ENCODE assay signal across 8 mouse cellular contexts in the genomic region with DNA sequence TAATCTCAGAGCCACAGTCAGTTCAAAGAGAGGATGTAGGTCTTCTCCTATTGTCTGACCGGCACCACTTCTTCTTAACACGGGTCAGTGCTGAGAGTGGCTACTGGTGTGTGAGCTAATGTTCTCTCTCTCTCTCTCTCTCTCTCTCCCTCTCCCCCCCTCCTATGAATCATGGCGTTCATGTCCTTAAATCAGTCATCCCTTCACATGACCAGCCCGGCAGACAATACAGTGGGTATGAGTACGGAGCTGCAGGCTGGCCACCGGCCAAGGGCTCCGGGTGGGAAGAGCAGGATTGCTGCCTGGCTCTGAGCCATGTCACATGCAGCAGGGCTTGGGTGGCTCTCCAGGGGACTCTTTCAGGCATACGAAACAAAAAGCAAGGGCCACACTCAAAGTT. TPM values are rescaled to one million over a fixed set of nuclear protein-coding genes. Genes with fewer than 3 reads are reported as not detected.
DNase-seq lines count a peak whose midpoint lies in the region; ATAC-seq lines count a peak whose summit lies in the region.

No protein-coding gene starts in this region.

- H3K9me3 ChIP-seq in hindbrain, embryonic 11.5 days (ENCODE audit: control insufficient read depth, low read length), result no peaks in the 10 kb centered on the region
- no peaks in the 10 kb centered on the region for H3K9me3 ChIP-seq in hindbrain, embryonic 10.5 days
- H3K9me3 ChIP-seq in forebrain, embryonic 15.5 days, result no peaks in the 10 kb centered on the region
- H3K9me3 ChIP-seq in intestine, embryonic 16.5 days (ENCODE audit: control insufficient read depth, low read length), result no peaks in the 10 kb centered on the region

- H3K4me2 ChIP-seq in hindbrain, embryonic 11.5 days (replicated peaks; ENCODE audit: low read depth, low read length), result no peak overlapping the region
- no peak overlapping the region for H3K4me2 ChIP-seq in forebrain, embryonic 15.5 days (replicated peaks)
- no peak overlapping the region for H3K4me2 ChIP-seq in intestine, embryonic 16.5 days (ENCODE audit: low read depth, low read length)

- no peak overlapping the region for H3K27ac ChIP-seq in hindbrain, embryonic 11.5 days (ENCODE audit: low read depth, low read length)
- H3K27ac ChIP-seq in hindbrain, embryonic 10.5 days, result no peak overlapping the region
- H3K27ac ChIP-seq in forebrain, embryonic 15.5 days (replicated peaks), result peak overlapping the region; percentile 87
- H3K27ac ChIP-seq in intestine, embryonic 16.5 days (ENCODE audit: low read length), result no peak overlapping the region

- H3K4me1 ChIP-seq in hindbrain, embryonic 11.5 days (replicated peaks; ENCODE audit: control insufficient read depth, insufficient read depth, low read length), result 0 out of 2 replicates have a peak, but pooled peaks cover 2% of the 10 kb centered on the region
- H3K4me1 ChIP-seq in hindbrain, embryonic 10.5 days (replicated peaks), result peaks cover 17% of the 10 kb centered on the region
- H3K4me1 ChIP-seq in forebrain, embryonic 15.5 days, result peaks cover 45% of the 10 kb centered on the region
- no peaks in the 10 kb centered on the region for H3K4me1 ChIP-seq in intestine, embryonic 16.5 days (ENCODE audit: control insufficient read depth, insufficient read depth, low read length)

- no peak overlapping the region for H3K9ac ChIP-seq in hindbrain, embryonic 11.5 days (ENCODE audit: low read depth, low read length)
- no peak overlapping the region for H3K9ac ChIP-seq in forebrain, embryonic 15.5 days (replicated peaks)
- H3K9ac ChIP-seq in intestine, embryonic 16.5 days (ENCODE audit: low read depth, low read length), result no peak overlapping the region

- no peak overlapping the region for H3K4me3 ChIP-seq in hindbrain, embryonic 11.5 days (ENCODE audit: low read depth, low read length)
- H3K4me3 ChIP-seq in hindbrain, embryonic 10.5 days, result no peak overlapping the region
- H3K4me3 ChIP-seq in forebrain, embryonic 15.5 days, result no peak overlapping the region
- H3K4me3 ChIP-seq in intestine, embryonic 16.5 days (ENCODE audit: low read length), result no peak overlapping the region

- no peak for DNase-seq in hindbrain, embryonic 11.5 days (ENCODE audit: low spot score)
- DNase-seq in hindbrain, embryonic 10.5 days (ENCODE audit: low spot score), result no peak
- DNase-seq in adrenal gland, adult (ENCODE audit: inconsistent age in 2 of 2, low spot score in 1 of 2), result peak; percentile 84 to 91
- peak; percentile 55 for DNase-seq in lung, postnatal 36 days
- peak; percentile 71 for DNase-seq in testis, postnatal 10 days (ENCODE audit: low spot score)
- no peak for DNase-seq in cerebellum, adult 18-20 months

- no peaks in the 10 kb centered on the region for H3K27me3 ChIP-seq in hindbrain, embryonic 11.5 days (ENCODE audit: control insufficient read depth, insufficient read depth, low read length)
- no peaks in the 10 kb centered on the region for H3K27me3 ChIP-seq in hindbrain, embryonic 10.5 days (ENCODE audit: insufficient read depth, poor library complexity, severe bottlenecking)
- H3K27me3 ChIP-seq in forebrain, embryonic 15.5 days, result no peaks in the 10 kb centered on the region
- H3K27me3 ChIP-seq in intestine, embryonic 16.5 days (replicated peaks; ENCODE audit: control insufficient read depth, insufficient read depth, low read length), result no peaks in the 10 kb centered on the region

- ATAC-seq in hindbrain, embryonic 11.5 days (ENCODE audit: low FRiP score), result peak; percentile 34; the same call in 1 of the 2 replicates
- peak; percentile 48 for ATAC-seq in forebrain, embryonic 15.5 days (replicated peaks)
- 0 out of 2 replicates have a peak, but pooled peaks have one; percentile 38 for ATAC-seq in intestine, embryonic 16.5 days

- H3K36me3 ChIP-seq in hindbrain, embryonic 11.5 days (ENCODE audit: control insufficient read depth, insufficient read depth, low read length), result no peaks in the 10 kb centered on the region
- no peaks in the 10 kb centered on the region for H3K36me3 ChIP-seq in hindbrain, embryonic 10.5 days
- H3K36me3 ChIP-seq in forebrain, embryonic 15.5 days, result no peaks in the 10 kb centered on the region
- no peaks in the 10 kb centered on the region for H3K36me3 ChIP-seq in intestine, embryonic 16.5 days (ENCODE audit: control insufficient read depth, insufficient read depth, low read length)

- 74% methylated on average over 8 of the region's 8 CpGs for WGBS in hindbrain, embryonic 11.5 days
- WGBS in hindbrain, embryonic 10.5 days, result 91% methylated on average over 8 of the region's 8 CpGs
- 9% methylated on average over 8 of the region's 8 CpGs for WGBS in forebrain, embryonic 15.5 days
- WGBS in intestine, embryonic 16.5 days, result 39% methylated on average over 8 of the region's 8 CpGs

RNA-seq across cellular contexts. Expression of a gene that starts 47.2 kb away (rescaled TPM):
- 27.8 and 28.2 TPM in 2 replicates for polyA plus RNA-seq in hindbrain, embryonic 11.5 days (2014; fragmentation: Nextera tagmentation; extraction: Ambion mirVana)
- polyA plus RNA-seq in hindbrain, embryonic 10.5 days (2016; fragmentation: Nextera tagmentation; extraction: Ambion mirVana), result 22.6 and 26.0 TPM in 2 replicates
- 27.7 and 28.4 TPM in 2 replicates for polyA plus RNA-seq in forebrain, embryonic 15.5 days (2015; fragmentation: Nextera tagmentation; extraction: Ambion mirVana)
- 37.6 and 38.5 TPM in 2 replicates for polyA plus RNA-seq in intestine, embryonic 16.5 days (2015; fragmentation: Nextera tagmentation; extraction: Ambion mirVana)

Comparison
In these comparisons a context has a peak if more than half of its experiments do, and no peak if none do; other contexts are left out.
1. DNase-seq: peak in adrenal gland, adult (2 of 2), lung, postnatal 36 days (single experiment) and testis, postnatal 10 days (single experiment); none in hindbrain, embryonic 11.5 days (single experiment), hindbrain, embryonic 10.5 days (single experiment) and cerebellum, adult 18-20 months (0 of 2).
2. Peak in every context shown above with its lines, with median percentiles within 50 percentile points of each other: ATAC-seq.